Mouse (Mus musculus) MEL (cell line): ENCODE measurements around the gene Rcc1l.

ENCODE experiments used
- CTCF ChIP-seq, 3 experiments: IDR thresholded peaks in 2 of 3; conservative IDR thresholded peaks in 1 of 3; 2 replicates each; pipeline ENCODE4 v1.5.1; 2011 to 2012; ENCODE audit warnings: low read length in 3 of 3, low read depth in 2 of 3, mild to moderate bottlenecking in 2 of 3, improper control_type of control experiment in 1 of 3, inconsistent platforms in 1 of 3, mixed read lengths in 1 of 3, moderate library complexity in 1 of 3; ENCODE audit not compliant: control insufficient read depth in 1 of 3, insufficient read depth in 1 of 3, poor library complexity in 1 of 3, severe bottlenecking in 1 of 3
- GATA1 ChIP-seq: IDR thresholded peaks from 2 replicates; pipeline ENCODE4 v1.6.1; 2011; ENCODE audit warnings: low read depth, low read length, improper control_type of control experiment
- MAZ ChIP-seq: IDR thresholded peaks from 2 replicates; pipeline ENCODE4 v1.6.1; 2012; ENCODE audit warnings: low read depth, mild to moderate bottlenecking, inconsistent platforms, low read length, improper control_type of control experiment
- MXI1 ChIP-seq: IDR thresholded peaks from 2 replicates; pipeline ENCODE4 v1.6.1; 2011; ENCODE audit warnings: mild to moderate bottlenecking, low read depth, low read length, improper control_type of control experiment
- NELFE ChIP-seq: IDR thresholded peaks from 2 replicates; pipeline ENCODE4 v1.6.1; 2011; ENCODE audit warnings: low read depth, low read length, improper control_type of control experiment
- POLR2A ChIP-seq, 2 experiments: IDR thresholded peaks; 2 replicates each; pipeline ENCODE4 v1.6.1; 2011 to 2012; ENCODE audit warnings: low read length in 2 of 2, mild to moderate bottlenecking in 2 of 2, control low read depth in 1 of 2, improper control_type of control experiment in 1 of 2, low read depth in 1 of 2, moderate library complexity in 1 of 2; ENCODE audit not compliant: control insufficient read depth in 1 of 2, insufficient read depth in 1 of 2, poor library complexity in 1 of 2
- POLR2AphosphoS2 ChIP-seq: IDR thresholded peaks from 2 replicates; pipeline ENCODE4 v1.6.1; 2011; ENCODE audit warnings: low read length, improper control_type of control experiment

DNA sequence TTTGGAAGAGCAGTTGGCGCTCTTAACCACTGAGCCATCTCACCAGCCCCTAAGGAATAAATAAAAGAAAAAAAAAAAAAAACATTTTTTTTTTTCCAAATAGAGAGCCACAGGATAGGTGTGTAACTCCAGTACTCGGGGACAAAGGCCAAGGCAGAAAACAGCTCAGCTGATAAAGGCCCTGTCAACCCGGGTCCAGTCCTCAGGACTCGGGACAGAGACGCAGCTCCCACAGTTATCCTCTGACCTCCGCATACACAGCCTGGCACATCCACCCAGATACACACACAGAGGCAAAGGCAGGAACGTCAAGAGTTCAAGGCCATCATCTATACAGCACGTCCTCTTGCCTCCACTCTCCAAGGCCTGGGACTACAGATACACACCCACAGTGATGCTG is 6.4 kb downstream of the Rcc1l start:
- TF ChIP-seq CTCF (IDR thresholded peaks at IDR 0.05 in 2 of 3, conservative IDR thresholded peaks at IDR 0.05 in 1 of 3; ENCODE audit: control insufficient read depth in 1 of 3, insufficient read depth in 1 of 3, low read depth in 2 of 3, low read length in 3 of 3, poor library complexity in 1 of 3, severe bottlenecking in 1 of 3), result no peak
- TF ChIP-seq POLR2A (IDR thresholded peaks at IDR 0.05; ENCODE audit: control insufficient read depth in 1 of 2, insufficient read depth in 1 of 2, low read depth in 1 of 2, low read length in 2 of 2, poor library complexity in 1 of 2), result no peak
- TF ChIP-seq MAZ, result no peak
- no peak for TF ChIP-seq GATA1
- no peak for TF ChIP-seq POLR2AphosphoS2
- TF ChIP-seq NELFE, result no peak
- no peak for TF ChIP-seq MXI1
